Mouse (Mus musculus): ENCODE results near the gene Ppcdc. TPM values are rescaled to one million over a fixed set of nuclear protein-coding genes. Genes with fewer than 3 reads are reported as not detected.

Ppcdc gene
- polyA plus RNA-seq, 1 experiment from 2014 or later = 30.5 TPM

DNA sequence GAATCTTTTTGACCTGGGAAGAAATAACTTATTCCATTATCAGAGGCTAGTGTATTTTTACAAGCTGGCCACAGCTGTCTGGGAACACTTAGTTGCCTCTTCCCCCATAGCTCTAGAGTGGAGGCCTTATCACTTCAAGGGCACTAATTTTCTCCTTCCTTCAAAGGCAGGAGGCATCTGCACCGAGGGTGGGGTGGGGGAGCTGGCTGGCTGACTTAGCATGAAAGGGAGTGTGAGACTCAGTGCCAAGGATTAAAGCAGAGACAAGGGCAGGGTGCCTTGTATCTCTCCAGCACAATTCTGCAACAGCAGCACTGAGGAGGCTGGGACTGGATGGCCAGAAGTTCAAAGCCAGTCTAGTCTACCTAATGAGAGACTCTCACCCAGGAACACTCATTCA lies 50.8 kb downstream of the Ppcdc start:
- H3K4me1 ChIP-seq (ENCODE audit: insufficient read depth, low read length) = no peaks in the 10 kb centered on the region
- no peak overlapping the region for H3K27ac ChIP-seq (ENCODE audit: low read length)
- no peaks in the 10 kb centered on the region for H3K36me3 ChIP-seq (ENCODE audit: insufficient read depth, low read length)
- no peak overlapping the region for H3K9ac ChIP-seq (replicated peaks; ENCODE audit: low read length)
- no peak overlapping the region for H3K4me2 ChIP-seq (replicated peaks; ENCODE audit: low read depth, low read length)
- WGBS = 8% methylated on average over 1 of the region's 1 CpGs
- H3K27me3 ChIP-seq (ENCODE audit: insufficient read depth, low read length) = no peaks in the 10 kb centered on the region
- ATAC-seq (ENCODE audit: low FRiP score, low TSS enrichment) = no peak
- H3K9me3 ChIP-seq (ENCODE audit: low read length) = no peaks in the 10 kb centered on the region
- no peak overlapping the region for H3K4me3 ChIP-seq (ENCODE audit: low read length)

DNA sequence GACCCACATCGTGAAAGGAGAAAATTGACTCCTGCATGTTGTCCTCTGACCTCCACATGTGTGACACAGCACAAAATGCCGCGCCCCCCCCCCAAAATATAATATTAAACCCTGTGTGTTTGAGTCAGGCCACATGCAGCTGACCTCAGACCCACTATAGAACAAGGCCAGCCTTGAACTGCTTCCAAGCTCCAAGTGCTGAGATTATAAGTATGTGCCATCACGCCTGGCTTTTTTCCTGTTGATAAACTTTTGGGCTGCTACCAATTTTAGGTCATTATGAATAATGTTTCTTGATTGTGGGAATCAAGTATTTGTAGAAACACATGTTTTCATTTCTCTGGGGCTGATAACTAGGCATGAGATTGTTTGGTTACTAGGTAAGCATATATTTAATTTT lies 53.0 kb downstream of the Ppcdc start:
- 83% methylated on average over 4 of the region's 4 CpGs for WGBS
- Histone ChIP-seq H3K36me3 (ENCODE audit: insufficient read depth, low read length) (no peaks in the 10 kb centered on the region), H3K4me2 (replicated peaks; ENCODE audit: low read depth, low read length) (no peak overlapping the region), H3K27ac (ENCODE audit: low read length) (no peak overlapping the region), H3K4me3 (ENCODE audit: low read length) (no peak overlapping the region), H3K9ac (replicated peaks; ENCODE audit: low read length) (no peak overlapping the region), H3K27me3 (ENCODE audit: insufficient read depth, low read length) (no peaks in the 10 kb centered on the region), H3K9me3 (ENCODE audit: low read length) (no peaks in the 10 kb centered on the region), H3K4me1 (ENCODE audit: insufficient read depth, low read length) (no peaks in the 10 kb centered on the region)
- ATAC-seq (ENCODE audit: low FRiP score, low TSS enrichment) = no peak

DNA sequence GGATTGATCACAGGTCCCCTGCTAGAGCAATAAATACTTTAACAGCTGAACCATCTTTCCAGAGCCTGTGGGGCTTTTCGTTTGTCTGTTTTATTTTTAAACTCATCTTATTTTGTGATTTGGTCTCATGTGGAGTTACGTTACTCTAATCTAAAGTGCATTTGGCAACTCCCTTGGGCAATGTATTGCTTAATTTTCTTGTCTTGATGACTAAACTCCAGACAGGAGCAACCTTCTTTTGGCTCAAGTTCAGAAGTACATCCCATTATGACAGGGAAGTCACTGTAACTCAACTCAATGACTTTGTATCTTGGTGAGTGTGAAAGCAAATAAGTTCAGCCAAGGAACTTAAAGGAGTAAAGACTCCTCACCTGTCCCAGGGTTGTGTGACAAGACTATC lies 55.3 kb downstream of the Ppcdc start:
- Histone ChIP-seq H3K9ac (replicated peaks; ENCODE audit: low read length) (no peak overlapping the region), H3K4me2 (replicated peaks; ENCODE audit: low read depth, low read length) (no peak overlapping the region), H3K36me3 (ENCODE audit: insufficient read depth, low read length) (no peaks in the 10 kb centered on the region), H3K4me1 (ENCODE audit: insufficient read depth, low read length) (no peaks in the 10 kb centered on the region), H3K4me3 (ENCODE audit: low read length) (no peak overlapping the region), H3K27ac (ENCODE audit: low read length) (no peak overlapping the region), H3K9me3 (ENCODE audit: low read length) (no peaks in the 10 kb centered on the region), H3K27me3 (ENCODE audit: insufficient read depth, low read length) (no peaks in the 10 kb centered on the region)
- ATAC-seq (ENCODE audit: low FRiP score, low TSS enrichment) = no peak
- 53% methylated on average over 2 of the region's 2 CpGs for WGBS

DNA sequence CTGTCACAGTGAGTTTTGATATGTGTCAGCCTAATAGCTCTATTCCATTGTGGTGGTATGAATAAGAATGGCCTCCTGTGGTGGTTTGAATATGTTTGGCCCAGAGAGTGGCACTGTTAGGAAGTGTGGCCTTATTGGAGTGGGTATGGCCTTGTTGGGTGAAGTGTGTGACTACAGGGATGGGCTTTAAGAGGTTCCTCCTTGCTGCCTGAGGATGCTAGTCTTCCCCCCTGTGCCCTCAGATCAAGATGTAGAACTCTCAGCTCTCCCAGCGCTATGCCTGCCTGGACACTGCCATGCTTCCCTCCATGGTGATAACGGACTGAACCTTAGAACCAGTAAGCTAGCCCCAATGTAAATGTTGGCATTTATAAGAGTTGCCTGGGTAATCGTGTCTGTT lies 78.9 kb downstream of the Ppcdc start:
- Histone ChIP-seq H3K4me1 (ENCODE audit: insufficient read depth, low read length) (no peaks in the 10 kb centered on the region), H3K36me3 (ENCODE audit: insufficient read depth, low read length) (no peaks in the 10 kb centered on the region)

DNA sequence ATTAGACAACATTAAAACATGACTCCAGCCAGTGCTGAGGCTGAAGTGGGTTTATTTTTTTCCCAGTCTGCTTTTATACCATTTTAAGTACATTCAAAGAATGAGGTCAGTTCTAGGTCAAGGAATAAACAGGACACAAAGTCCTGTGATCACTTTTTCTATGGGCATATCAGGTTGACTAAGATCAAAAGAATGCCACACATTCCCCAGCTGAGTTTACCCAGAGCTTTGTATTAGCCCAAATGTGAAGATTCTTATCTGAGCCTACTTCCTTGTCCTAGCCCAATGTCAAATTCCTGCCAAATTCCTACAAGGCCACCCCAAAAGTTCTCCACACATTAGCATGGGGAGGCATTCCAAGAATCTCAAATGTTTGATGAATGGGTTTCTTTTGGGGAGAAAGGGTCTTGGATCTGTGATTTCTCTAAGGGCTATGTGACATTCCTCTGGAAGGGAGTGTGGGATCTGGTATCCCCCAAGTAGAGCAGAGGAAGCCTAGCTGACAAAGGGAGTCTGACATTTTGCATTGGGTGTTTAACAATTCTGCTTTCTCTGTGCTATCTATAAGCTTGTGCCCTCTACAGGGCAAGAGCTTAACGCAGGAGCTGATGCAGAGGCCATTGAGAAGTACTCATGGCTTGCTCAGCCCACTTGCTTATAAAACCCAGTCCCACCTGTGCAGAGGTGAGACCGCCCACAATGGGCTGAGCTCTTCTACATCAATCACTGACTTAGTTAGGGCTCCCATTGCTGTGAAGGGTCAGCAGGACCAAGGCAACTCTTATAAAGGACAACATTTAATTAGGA lies 85.3 kb downstream of the Ppcdc start:
- Histone ChIP-seq H3K27ac (ENCODE audit: low read length) (no peak overlapping the region), H3K4me1 (ENCODE audit: insufficient read depth, low read length) (no peaks in the 10 kb centered on the region), H3K4me2 (replicated peaks; ENCODE audit: low read depth, low read length) (no peak overlapping the region), H3K27me3 (ENCODE audit: insufficient read depth, low read length) (no peaks in the 10 kb centered on the region), H3K9me3 (ENCODE audit: low read length) (no peaks in the 10 kb centered on the region), H3K4me3 (ENCODE audit: low read length) (no peak overlapping the region), H3K9ac (replicated peaks; ENCODE audit: low read length) (no peak overlapping the region), H3K36me3 (ENCODE audit: insufficient read depth, low read length) (no peaks in the 10 kb centered on the region)
- no peak for ATAC-seq (ENCODE audit: low FRiP score, low TSS enrichment)
- 63% methylated on average over 2 of the region's 2 CpGs for WGBS

More for the DNA sequence above, 78.9 kb downstream of the Ppcdc start:
- no peak for ATAC-seq (ENCODE audit: low FRiP score, low TSS enrichment)
- Histone ChIP-seq H3K27me3 (ENCODE audit: insufficient read depth, low read length) (no peaks in the 10 kb centered on the region), H3K4me3 (ENCODE audit: low read length) (no peak overlapping the region), H3K9me3 (ENCODE audit: low read length) (no peaks in the 10 kb centered on the region), H3K27ac (ENCODE audit: low read length) (no peak overlapping the region), H3K9ac (replicated peaks; ENCODE audit: low read length) (no peak overlapping the region), H3K4me2 (replicated peaks; ENCODE audit: low read depth, low read length) (no peak overlapping the region)
- whole genome bisulfite sequencing = 86% methylated on average over 3 of the region's 3 CpGs

DNA sequence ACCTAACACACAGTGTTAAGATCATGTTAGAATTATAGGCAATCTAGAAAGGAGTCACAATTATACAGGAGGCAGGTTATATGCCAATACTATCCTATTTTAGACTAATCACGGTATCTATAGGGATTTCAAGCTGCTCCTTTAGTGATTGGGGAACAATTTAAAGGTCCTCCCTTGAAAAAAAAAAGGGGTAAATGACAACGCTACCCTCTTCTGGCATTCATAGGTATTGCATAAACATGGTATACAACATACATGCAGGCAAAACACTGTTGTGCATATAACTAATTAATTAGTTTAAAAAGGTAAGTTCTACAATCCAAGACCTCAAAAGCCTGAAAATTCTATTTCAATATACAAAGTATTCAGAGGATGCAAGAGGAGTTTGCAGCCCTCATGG lies 88.6 kb downstream of the Ppcdc start:
- no peak overlapping the region for H3K4me3 ChIP-seq (ENCODE audit: low read length)
- no peak overlapping the region for H3K4me2 ChIP-seq (replicated peaks; ENCODE audit: low read depth, low read length)
- no peak for ATAC-seq (ENCODE audit: low FRiP score, low TSS enrichment)
- H3K36me3 ChIP-seq (ENCODE audit: insufficient read depth, low read length) = no peaks in the 10 kb centered on the region
- WGBS = 58% methylated on average over 2 of the region's 2 CpGs
- H3K27me3 ChIP-seq (ENCODE audit: insufficient read depth, low read length) = no peaks in the 10 kb centered on the region
- H3K9ac ChIP-seq (replicated peaks; ENCODE audit: low read length) = no peak overlapping the region
- no peaks in the 10 kb centered on the region for H3K4me1 ChIP-seq (ENCODE audit: insufficient read depth, low read length)
- H3K27ac ChIP-seq (ENCODE audit: low read length) = no peak overlapping the region
- 0 out of 2 replicates have a peak, but pooled peaks cover 2% of the 10 kb centered on the region for H3K9me3 ChIP-seq (ENCODE audit: low read length)

DNA sequence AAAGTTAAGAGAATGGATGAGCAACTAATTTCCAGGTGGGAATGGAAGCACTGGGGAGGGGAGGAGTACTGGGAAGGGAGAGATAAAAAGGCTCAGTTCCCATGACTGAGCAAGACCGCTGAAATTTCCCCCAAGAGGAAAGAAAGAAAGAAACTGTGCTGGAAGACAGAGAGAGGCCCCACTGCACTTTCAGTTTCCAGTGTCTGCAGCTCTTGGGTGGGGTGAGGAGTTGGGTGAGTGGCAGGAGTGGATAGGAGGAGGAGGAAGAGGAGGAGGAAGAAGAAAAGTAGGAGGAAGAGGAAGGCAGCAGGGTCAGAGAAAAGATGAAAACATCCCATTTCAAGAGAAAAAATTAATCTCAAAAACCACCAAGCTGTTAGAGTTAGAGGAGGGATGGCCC lies 94.0 kb downstream of the Ppcdc start:
- ATAC-seq (ENCODE audit: low FRiP score, low TSS enrichment) = no peak
- Histone ChIP-seq H3K4me2 (replicated peaks; ENCODE audit: low read depth, low read length) (no peak overlapping the region), H3K27me3 (ENCODE audit: insufficient read depth, low read length) (no peaks in the 10 kb centered on the region), H3K4me1 (ENCODE audit: insufficient read depth, low read length) (peaks cover 8% of the 10 kb centered on the region; the same call in 1 of the 2 replicates), H3K9me3 (ENCODE audit: low read length) (0 out of 2 replicates have a peak, but pooled peaks cover 2% of the 10 kb centered on the region), H3K4me3 (ENCODE audit: low read length) (no peak overlapping the region), H3K9ac (replicated peaks; ENCODE audit: low read length) (no peak overlapping the region), H3K27ac (ENCODE audit: low read length) (no peak overlapping the region), H3K36me3 (ENCODE audit: insufficient read depth, low read length) (no peaks in the 10 kb centered on the region)
- 64% methylated on average over 1 of the region's 1 CpGs for WGBS

DNA sequence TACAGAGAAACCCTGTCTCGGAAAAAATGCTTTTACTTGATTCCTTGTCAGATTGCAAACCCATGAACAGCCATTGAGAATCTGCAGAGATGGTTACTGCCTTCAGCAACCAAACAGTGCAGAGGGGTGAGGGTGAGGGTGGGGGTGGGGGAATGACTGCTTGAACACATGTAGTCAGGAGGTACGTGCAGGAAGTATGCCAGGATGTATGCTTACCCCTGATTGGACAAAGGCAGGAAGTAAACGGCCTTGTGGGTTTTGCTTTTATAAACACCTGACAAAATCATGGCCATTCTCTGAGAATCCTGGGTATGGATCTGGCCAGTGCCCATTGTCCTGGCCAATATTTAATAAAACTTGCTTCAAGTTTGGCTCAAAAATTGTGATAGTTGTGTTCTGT lies 96.2 kb downstream of the Ppcdc start:
- Histone ChIP-seq H3K27ac (ENCODE audit: low read length) (no peak overlapping the region), H3K9me3 (ENCODE audit: low read length) (no peaks in the 10 kb centered on the region), H3K9ac (replicated peaks; ENCODE audit: low read length) (no peak overlapping the region), H3K4me3 (ENCODE audit: low read length) (no peak overlapping the region), H3K27me3 (ENCODE audit: insufficient read depth, low read length) (no peaks in the 10 kb centered on the region), H3K4me2 (replicated peaks; ENCODE audit: low read depth, low read length) (no peak overlapping the region), H3K36me3 (ENCODE audit: insufficient read depth, low read length) (no peaks in the 10 kb centered on the region), H3K4me1 (ENCODE audit: insufficient read depth, low read length) (peaks cover 8% of the 10 kb centered on the region; the same call in 1 of the 2 replicates)
- no peak for ATAC-seq (ENCODE audit: low FRiP score, low TSS enrichment)
- 75% methylated on average over 3 of the region's 3 CpGs for WGBS

DNA sequence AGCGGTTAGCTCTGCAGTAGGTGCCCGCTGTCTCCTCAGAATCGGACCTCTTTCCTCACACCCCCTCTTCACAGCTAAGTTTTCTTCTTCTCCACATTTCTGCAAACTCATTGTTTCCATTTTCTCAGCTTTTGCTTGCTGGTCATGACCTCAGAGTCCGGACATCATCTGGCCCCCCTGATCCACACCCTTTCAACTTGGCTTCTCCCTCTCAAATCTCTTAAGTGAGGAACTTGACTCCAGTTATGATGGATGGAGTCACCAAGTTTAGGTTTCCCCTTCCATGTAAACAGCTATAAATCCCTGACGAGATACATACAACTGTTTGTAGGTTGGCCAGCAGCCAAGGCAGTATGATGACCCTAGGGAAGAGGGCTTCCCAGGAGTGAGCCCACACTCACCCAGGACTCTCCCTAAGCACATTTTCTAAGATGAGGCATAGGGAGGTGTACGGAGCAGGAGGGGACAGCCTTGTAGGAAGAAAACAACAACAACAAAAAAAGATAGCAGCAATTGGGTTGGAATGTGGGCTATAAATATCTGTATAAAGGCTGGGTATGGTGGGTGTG lies 96.9 kb downstream of the Ppcdc start:
- Histone ChIP-seq H3K9ac (replicated peaks; ENCODE audit: low read length) (no peak overlapping the region), H3K27ac (ENCODE audit: low read length) (no peak overlapping the region), H3K4me2 (replicated peaks; ENCODE audit: low read depth, low read length) (no peak overlapping the region), H3K4me3 (ENCODE audit: low read length) (no peak overlapping the region), H3K27me3 (ENCODE audit: insufficient read depth, low read length) (no peaks in the 10 kb centered on the region), H3K9me3 (ENCODE audit: low read length) (no peaks in the 10 kb centered on the region), H3K4me1 (ENCODE audit: insufficient read depth, low read length) (peaks cover 8% of the 10 kb centered on the region; the same call in 1 of the 2 replicates), H3K36me3 (ENCODE audit: insufficient read depth, low read length) (no peaks in the 10 kb centered on the region)
- peak; percentile 42; the same call in 1 of the 2 replicates for ATAC-seq (ENCODE audit: low FRiP score, low TSS enrichment)
- WGBS = 46% methylated on average over 6 of the region's 6 CpGs

DNA sequence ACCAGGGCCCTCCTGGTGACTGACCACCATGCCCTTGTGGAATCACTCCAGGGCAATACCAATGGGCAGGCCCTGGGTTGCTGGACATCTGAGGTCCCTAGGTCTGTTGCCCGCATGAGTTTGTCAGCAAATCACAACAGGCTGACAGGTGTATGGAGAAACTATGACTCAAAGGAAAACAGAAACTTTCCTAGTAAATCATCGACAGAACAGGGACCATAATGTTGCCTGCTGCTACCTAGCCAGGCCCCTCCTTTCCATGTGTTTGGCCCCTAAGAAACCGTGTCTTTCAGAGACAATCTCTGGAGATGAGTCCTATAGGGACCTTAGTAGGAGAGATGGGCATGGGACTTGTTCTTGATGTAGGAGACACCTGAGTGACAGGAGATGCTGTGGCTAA lies 97.7 kb downstream of the Ppcdc start:
- ATAC-seq (ENCODE audit: low FRiP score, low TSS enrichment) = no peak; the same call in 1 of the 2 replicates
- H3K27ac ChIP-seq (ENCODE audit: low read length) = no peak overlapping the region
- H3K36me3 ChIP-seq (ENCODE audit: insufficient read depth, low read length) = no peaks in the 10 kb centered on the region
- 53% methylated on average over 3 of the region's 3 CpGs for WGBS
- H3K9ac ChIP-seq (replicated peaks; ENCODE audit: low read length) = no peak overlapping the region
- no peak overlapping the region for H3K4me2 ChIP-seq (replicated peaks; ENCODE audit: low read depth, low read length)
- H3K4me3 ChIP-seq (ENCODE audit: low read length) = no peak overlapping the region
- no peaks in the 10 kb centered on the region for H3K27me3 ChIP-seq (ENCODE audit: insufficient read depth, low read length)
- H3K9me3 ChIP-seq (ENCODE audit: low read length) = 0 out of 2 replicates have a peak, but pooled peaks cover 2% of the 10 kb centered on the region
- peaks cover 8% of the 10 kb centered on the region; the same call in 1 of the 2 replicates for H3K4me1 ChIP-seq (ENCODE audit: insufficient read depth, low read length)
